Mouse (Mus musculus): ENCODE data around the gene Gm20662.

Gene Gm20662

GRCm38 (mm10) chr9:108093586-108093985 lies 97.4 kb downstream of the Gm20662 start:
- peak in 1 of 2 experiments; percentile 52 for DNase-seq

GRCm38 (mm10) chr9:108094184-108094941 lies 98.2 kb downstream of the Gm20662 start, which contains the start of gene Apeh:
TSS of gene Apeh (minus strand) at chr9:108094606.
- DNase-seq = peak; percentile 98 to 99
